In the genomic region with DNA sequence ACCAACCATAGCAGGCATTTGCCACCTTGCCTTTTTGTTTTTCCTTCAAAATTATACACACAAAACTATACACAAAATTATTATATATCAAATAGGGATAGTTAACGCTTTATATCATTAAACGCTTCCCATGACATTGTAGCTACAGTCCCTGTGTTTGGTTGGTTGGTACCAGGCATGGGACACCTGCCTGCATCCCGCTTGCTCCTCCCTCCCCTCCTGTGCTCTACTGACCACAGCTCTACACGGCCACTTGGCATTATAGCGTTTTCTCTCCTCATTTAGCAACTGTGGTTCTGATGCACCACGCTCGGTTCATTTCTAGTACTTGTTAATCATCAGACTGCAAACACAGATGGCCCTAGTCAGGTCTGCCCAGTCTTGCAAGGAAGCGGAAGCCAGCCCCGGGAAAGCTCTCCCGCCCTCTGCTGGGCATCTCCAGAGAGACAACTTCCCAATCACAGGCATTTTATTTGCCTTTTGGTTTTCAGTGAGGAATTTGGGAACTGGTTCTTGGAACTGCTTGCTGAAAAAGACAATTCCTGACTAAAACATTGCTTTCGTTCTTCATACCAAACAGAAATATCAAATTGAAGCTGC, we compare ENCODE assay signal across 8 mouse cellular contexts. TPM values are rescaled to one million over a fixed set of nuclear protein-coding genes. Genes with fewer than 3 reads are reported as not detected.
DNase-seq lines count a peak whose midpoint lies in the region; ATAC-seq lines count a peak whose summit lies in the region.

No protein-coding gene starts in this region.

- no peaks in the 10 kb centered on the region for H3K27me3 ChIP-seq in forebrain, embryonic 15.5 days
- H3K27me3 ChIP-seq in lung, embryonic 16.5 days (ENCODE audit: control insufficient read depth, insufficient read depth, low read depth, low read length): no peaks in the 10 kb centered on the region

- WGBS in forebrain, embryonic 15.5 days: 41% methylated on average over 11 of the region's 11 CpGs
- WGBS in lung, embryonic 16.5 days: 34% methylated on average over 11 of the region's 11 CpGs

- H3K9ac ChIP-seq in forebrain, embryonic 15.5 days (replicated peaks): no peak overlapping the region
- H3K9ac ChIP-seq in lung, embryonic 16.5 days (ENCODE audit: low read length): no peak overlapping the region

- no peaks in the 10 kb centered on the region for H3K36me3 ChIP-seq in forebrain, embryonic 15.5 days
- no peaks in the 10 kb centered on the region for H3K36me3 ChIP-seq in lung, embryonic 16.5 days (ENCODE audit: control insufficient read depth, insufficient read depth, low read length)

- H3K4me2 ChIP-seq in forebrain, embryonic 15.5 days (replicated peaks): peak overlapping the region; percentile 30
- 0 out of 2 replicates have a peak overlapping the region, but pooled peaks have one; percentile 23 for H3K4me2 ChIP-seq in lung, embryonic 16.5 days (ENCODE audit: low read depth, low read length)

- no peak overlapping the region for H3K4me3 ChIP-seq in forebrain, embryonic 15.5 days
- H3K4me3 ChIP-seq in lung, embryonic 16.5 days (ENCODE audit: low read length): no peak overlapping the region

- H3K27ac ChIP-seq in forebrain, embryonic 15.5 days (replicated peaks): peak overlapping the region; percentile 63
- no peak overlapping the region for H3K27ac ChIP-seq in lung, embryonic 16.5 days (ENCODE audit: low read length)

- peak; percentile 91 for ATAC-seq in forebrain, embryonic 15.5 days (replicated peaks)
- peak; percentile 70 for ATAC-seq in lung, embryonic 16.5 days (ENCODE audit: low read depth)

- no peaks in the 10 kb centered on the region for H3K9me3 ChIP-seq in forebrain, embryonic 15.5 days
- H3K9me3 ChIP-seq in lung, embryonic 16.5 days (ENCODE audit: control insufficient read depth, low read length): no peaks in the 10 kb centered on the region

- H3K4me1 ChIP-seq in forebrain, embryonic 15.5 days: peaks cover 12% of the 10 kb centered on the region
- H3K4me1 ChIP-seq in lung, embryonic 16.5 days (replicated peaks; ENCODE audit: control insufficient read depth, insufficient read depth, low read length): no peaks in the 10 kb centered on the region

- DNase-seq in MN1 (ENCODE audit: low spot score): peak; percentile 85
- peak; percentile 84 to 86 for DNase-seq in cerebellum, adult 18-20 months
- peak; percentile 54 for DNase-seq in heart, postnatal 25 days (ENCODE audit: low spot score)
- DNase-seq in layer of hippocampus, adult 8-10 months (ENCODE audit: low spot score in 2 of 2): peak; percentile 76 to 89
- DNase-seq in ovary, postnatal 36 days (ENCODE audit: low spot score): peak; percentile 76
- DNase-seq in thymus, postnatal 4 days: peak; percentile 74

- intact Hi-C loops in heart, postnatal 25 days (cut with DNase I): loop anchor here (1.0 to 5.0 kb wide), 4 partner anchors 47 to 335 kb away; no protein-coding TSS in a partner anchor

RNA-seq across cellular contexts. Expression of a gene that starts 15.5 kb away (rescaled TPM):
- polyA plus RNA-seq in forebrain, embryonic 15.5 days (2015; fragmentation: Nextera tagmentation; extraction: Ambion mirVana): 41.0 and 42.1 TPM in 2 replicates
- total RNA-seq in heart, postnatal 25 days (2021): 1 to 10 TPM; 4.9 to 5.2 TPM
- total RNA-seq in layer of hippocampus, adult 8-10 months (2022): 10 to 100 TPM; 12.0 to 16.1 (median 13.2) TPM
- 37.3 and 38.6 TPM in 2 replicates for polyA plus RNA-seq in lung, embryonic 16.5 days (2015; fragmentation: Nextera tagmentation; extraction: Ambion mirVana)

RNA-seq across cellular contexts. Expression of a gene that starts 15.8 kb away (rescaled TPM):
- polyA plus RNA-seq in forebrain, embryonic 15.5 days (2015; fragmentation: Nextera tagmentation; extraction: Ambion mirVana): 14.7 and 16.5 TPM in 2 replicates
- 1 to 10 TPM; 4.2 to 5.3 TPM for total RNA-seq in heart, postnatal 25 days (2021)
- 10 to 100 TPM; 13.1 to 21.5 (median 15.1) TPM for total RNA-seq in layer of hippocampus, adult 8-10 months (2022)
- polyA plus RNA-seq in lung, embryonic 16.5 days (2015; fragmentation: Nextera tagmentation; extraction: Ambion mirVana): 15.4 and 16.0 TPM in 2 replicates
